Mouse (Mus musculus): ENCODE measurements around the gene Gm36210. TPM values are rescaled to one million over a fixed set of nuclear protein-coding genes. Genes with fewer than 3 reads are reported as not detected.

Gm36210 gene
- total and polyA plus RNA-seq, 3 experiments = 0.90 TPM; not detected in 2

GRCm38 (mm10) chr7:4917494-4917893, 11.2 kb upstream of the Gm36210 start:
- peaks cover 11 to 19% of the 10 kb centered on the region in 2 experiments for H3K4me1 ChIP-seq (ENCODE audit: control insufficient read depth in 1 of 2, insufficient read depth in 2 of 2)
- DNase-seq (ENCODE audit: extremely low read depth) = no peak
- no peak overlapping the region for H3K4me2 ChIP-seq (ENCODE audit: insufficient read depth, low read depth, poor library complexity, severe bottlenecking)
- H3K36me3 ChIP-seq (replicated peaks in 1 of 2; ENCODE audit: control insufficient read depth in 1 of 2, insufficient read depth in 1 of 2, low read length in 1 of 2) = peaks cover 34 to 49% of the 10 kb centered on the region in 2 experiments
- TF ChIP-seq EP300 (IDR thresholded peaks at IDR 0.05; ENCODE audit: low read length) (no peak), POLR2A (IDR thresholded peaks at IDR 0.05; ENCODE audit: low read depth, low read length) (no peak), JUND (conservative IDR thresholded peaks at IDR 0.05; ENCODE audit: low read depth, low read length) (no peak), ZC3H11A (IDR thresholded peaks at IDR 0.05; ENCODE audit: low read depth, low read length) (no peak), PAX5 (IDR thresholded peaks at IDR 0.05; ENCODE audit: low read length) (no peak), MEF2A (IDR thresholded peaks at IDR 0.05; ENCODE audit: borderline replicate concordance, low read depth, low read length) (no peak), ZNF384 (IDR thresholded peaks at IDR 0.05; ENCODE audit: low read depth, low read length) (no peak), NELFE (IDR thresholded peaks at IDR 0.05; ENCODE audit: low read depth, low read length) (no peak), JUN (IDR thresholded peaks at IDR 0.05; ENCODE audit: insufficient read depth, low read depth, low read length) (no peak), ZMIZ1 (IDR thresholded peaks at IDR 0.05; ENCODE audit: low read depth, low read length) (no peak), USF1 (IDR thresholded peaks at IDR 0.05; ENCODE audit: low read depth, low read length) (no peak), E2F4 (IDR thresholded peaks at IDR 0.05; ENCODE audit: insufficient replicate concordance, low read depth, low read length) (no peak), ETS1 (conservative IDR thresholded peaks at IDR 0.05; ENCODE audit: low read depth, low read length) (no peak), MXI1 (IDR thresholded peaks at IDR 0.05; ENCODE audit: low read depth, low read length) (no peak)
- no peak overlapping the region for H3K27ac ChIP-seq (ENCODE audit: insufficient read depth, low read depth)
- no peak overlapping the region for H3K9ac ChIP-seq (ENCODE audit: insufficient read depth, low read depth)
- no peaks in the 10 kb centered on the region for H3K9me3 ChIP-seq (replicated peaks; ENCODE audit: low read length)
- no peaks in the 10 kb centered on the region for H3K27me3 ChIP-seq (replicated peaks)
- dilution Hi-C loops (cut with MboI; ENCODE audit: extremely low pct_ligation_motif_present, extremely low pct_unique_long_range_greater_than_20kb, low sequenced_read_pairs) (no loop called here), in situ Hi-C loops (cut with MboI; ENCODE audit: low pct_ligation_motif_present, low pct_unique_long_range_greater_than_20kb, low sequenced_read_pairs) (no loop called here)
- no peak overlapping the region for H3K4me3 ChIP-seq (replicated peaks in 1 of 3; ENCODE audit: low read depth in 2 of 3, low read length in 2 of 3, poor library complexity in 1 of 3)
- no peaks in the 10 kb centered on the region for H3K79me2 ChIP-seq (replicated peaks; ENCODE audit: control insufficient read depth, extremely low read depth, insufficient read depth, poor library complexity, severe bottlenecking)

GRCm38 (mm10) chr7:4915669-4916416, 9.5 kb upstream of the Gm36210 start:
- dilution Hi-C loops (cut with MboI; ENCODE audit: extremely low pct_ligation_motif_present, extremely low pct_unique_long_range_greater_than_20kb, low sequenced_read_pairs) = no loop called here
- H3K4me2 ChIP-seq (ENCODE audit: insufficient read depth, low read depth, poor library complexity, severe bottlenecking) = peak overlapping the region; percentile 72
- peaks cover 11 to 19% of the 10 kb centered on the region in 2 experiments for H3K4me1 ChIP-seq (ENCODE audit: control insufficient read depth in 1 of 2, insufficient read depth in 2 of 2)
- no peaks in the 10 kb centered on the region for H3K79me2 ChIP-seq (replicated peaks; ENCODE audit: control insufficient read depth, extremely low read depth, insufficient read depth, poor library complexity, severe bottlenecking)
- DNase-seq (ENCODE audit: extremely low read depth) = no peak
- H3K9ac ChIP-seq (ENCODE audit: insufficient read depth, low read depth) = peak overlapping the region; percentile 96
- peaks cover 33 to 40% of the 10 kb centered on the region in 2 experiments for H3K36me3 ChIP-seq (replicated peaks in 1 of 2; ENCODE audit: control insufficient read depth in 1 of 2, insufficient read depth in 1 of 2, low read length in 1 of 2)
- in situ Hi-C loops (cut with MboI; ENCODE audit: low pct_ligation_motif_present, low pct_unique_long_range_greater_than_20kb, low sequenced_read_pairs) = no loop called here
- TF ChIP-seq ZKSCAN1 (IDR thresholded peaks at IDR 0.05; ENCODE audit: borderline replicate concordance, low read depth, low read length) (no peak), ZMIZ1 (IDR thresholded peaks at IDR 0.05; ENCODE audit: low read depth, low read length) (no peak), ETS1 (conservative IDR thresholded peaks at IDR 0.05; ENCODE audit: low read depth, low read length) (no peak), MEF2A (IDR thresholded peaks at IDR 0.05; ENCODE audit: borderline replicate concordance, low read depth, low read length) (no peak), NELFE (IDR thresholded peaks at IDR 0.05; ENCODE audit: low read depth, low read length) (no peak), POLR2A (IDR thresholded peaks at IDR 0.05; ENCODE audit: low read depth, low read length) (no peak), ELF1 (IDR thresholded peaks at IDR 0.05; ENCODE audit: low read depth, low read length) (no peak)
- peak overlapping the region; percentile 31; the same call in 1 of the 2 replicates for H3K27ac ChIP-seq (ENCODE audit: insufficient read depth, low read depth)
- peak overlapping the region; percentile 76 to 86 (median 84) for H3K4me3 ChIP-seq (replicated peaks in 1 of 3; ENCODE audit: low read depth in 2 of 3, low read length in 2 of 3, poor library complexity in 1 of 3)
- H3K9me3 ChIP-seq (replicated peaks; ENCODE audit: low read length) = no peaks in the 10 kb centered on the region
- no peaks in the 10 kb centered on the region for H3K27me3 ChIP-seq (replicated peaks)

Data from CH12.LX (cell line).